Mouse (Mus musculus) lung, postnatal 0 days (tissue): Measurements from ENCODE around the gene Mcm3. TPM values are rescaled to one million over a fixed set of nuclear protein-coding genes. Genes with fewer than 3 reads are reported as not detected.
"Not testable (repeated sequence)": the region's sequence is repeated elsewhere in the genome, so short reads cannot be mapped to it uniquely, and the experiment has no call there.

Source experiments
- ATAC-seq: fragments of 200-750 bp; cut with Nextera tagmentation; 2 replicates; pipeline ENCODE4 v1.8.0; 2017; ENCODE audit warnings: moderate library complexity
- DNase-seq: peaks from one replicate; pipeline ENCODE4 v3.0.0-alpha.2; 2016; ENCODE audit warnings: low spot score
- H3K27ac ChIP-seq: fragments of 300-500 bp; sonication (generic); 2 replicates; pipeline ENCODE4 v1.5.1; 2014; ENCODE audit warnings: antibody characterized with exemption, mild to moderate bottlenecking, low read length, mixed read lengths
- H3K27me3 ChIP-seq: fragments of 300-500 bp; sonication (generic); replicated peaks from 2 replicates; pipeline ENCODE4 v1.6.1; 2014; ENCODE audit warnings: low read length, mixed read lengths; ENCODE audit not compliant: insufficient read depth
- H3K36me3 ChIP-seq: fragments of 300-500 bp; sonication (generic); 2 replicates; pipeline ENCODE4 v1.6.1; 2014; ENCODE audit warnings: low read length, mixed read lengths; ENCODE audit not compliant: insufficient read depth
- H3K4me1 ChIP-seq: fragments of 300-500 bp; sonication (generic); 2 replicates; pipeline ENCODE4 v1.6.1; 2014; ENCODE audit warnings: antibody characterized with exemption, low read depth, low read length, mixed read lengths; ENCODE audit not compliant: insufficient read depth
- H3K4me2 ChIP-seq: fragments of 300-500 bp; sonication (generic); replicated peaks from 2 replicates; pipeline ENCODE4 v1.6.1; 2014; ENCODE audit warnings: low read depth, mild to moderate bottlenecking, low read length, moderate library complexity, mixed read lengths
- H3K4me3 ChIP-seq: fragments of 300-500 bp; sonication (generic); 2 replicates; pipeline ENCODE4 v1.5.1; 2014; ENCODE audit warnings: low read depth, low read length
- H3K9ac ChIP-seq: fragments of 300-500 bp; sonication (generic); replicated peaks from 2 replicates; pipeline ENCODE4 v1.6.1; 2014; ENCODE audit warnings: low read depth, mild to moderate bottlenecking
- H3K9me3 ChIP-seq: fragments of 300-500 bp; sonication (generic); 2 replicates; pipeline ENCODE4 v1.6.1; 2016; ENCODE audit warnings: low read length, mixed read lengths
- CTCF ChIP-seq: IDR thresholded peaks from 2 replicates; pipeline ENCODE4 v1.5.1; 2016; ENCODE audit warnings: antibody characterized with exemption, mild to moderate bottlenecking
- EP300 ChIP-seq: IDR thresholded peaks from 2 replicates; pipeline ENCODE4 v1.6.1; 2016; ENCODE audit warnings: antibody characterized with exemption, mild to moderate bottlenecking, control low read depth
- WGBS: fragments of 180-500 bp; shearing (Covaris S2); extraction: QIAGEN DNeasy Blood & Tissue Kit; methylation state at CpG from one replicate; pipeline ENCODE4 v1.1.7; 2014; 5-methylcytosine and 5-hydroxymethylcytosine counted together
- polyA plus RNA-seq: library from polyadenylated mRNA; unstranded; fragments of >200 nt; fragmentation: Nextera tagmentation; extraction: Ambion mirVana; gene quantifications from 2 replicates; pipeline ENCODE4 v1.2.1, GENCODE M21; 2015

Mcm3 gene
- polyA plus RNA-seq, 1 experiment from 2014 or later = 20.4 TPM

DNA sequence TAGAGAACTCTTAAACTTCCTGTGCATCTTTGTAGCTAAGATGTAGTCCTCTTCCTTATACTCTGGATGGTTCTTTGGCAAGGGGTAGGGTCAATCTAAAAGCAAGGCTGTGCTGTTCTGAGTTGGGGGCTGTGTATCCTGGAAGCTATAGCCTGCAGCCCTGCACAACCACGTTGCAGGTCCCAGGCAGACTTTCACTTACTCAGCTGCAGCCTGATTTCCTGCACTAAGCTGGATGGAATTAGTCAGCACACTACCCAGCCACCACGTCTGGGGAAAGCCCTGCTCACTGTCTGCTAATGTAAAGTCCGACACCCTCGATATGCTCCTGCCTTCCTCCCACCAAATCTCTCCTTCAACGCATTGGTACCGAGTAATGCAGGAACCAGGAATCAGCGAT lies 28.7 kb downstream of the Mcm3 start:
- ATAC-seq = no peak
- no peak for DNase-seq
- Histone ChIP-seq H3K27ac (no peak overlapping the region), H3K9me3 (no peaks in the 10 kb centered on the region), H3K27me3 (no peaks in the 10 kb centered on the region), H3K36me3 (no peaks in the 10 kb centered on the region), H3K4me1 (no peaks in the 10 kb centered on the region), H3K4me3 (no peak overlapping the region), H3K4me2 (no peak overlapping the region), H3K9ac (no peak overlapping the region)
- no peak for TF ChIP-seq CTCF
- TF ChIP-seq EP300 = no peak
- WGBS = 69% methylated on average over 7 of the region's 7 CpGs

GRCm38 (mm10) chr1:20790517-20790916 lies 29.6 kb downstream of the Mcm3 start, which contains the start of gene Il17f:
TSS of gene Il17f (minus strand) at chr1:20790617.
- H3K36me3 ChIP-seq, H3K9me3 ChIP-seq, H3K4me3 ChIP-seq, H3K27ac ChIP-seq, H3K4me2 ChIP-seq, H3K9ac ChIP-seq, H3K27me3 ChIP-seq, H3K4me1 ChIP-seq, ATAC-seq, DNase-seq: not testable (repeated sequence)
- 43% methylated on average over 1 of the region's 1 CpGs for WGBS

GRCm38 (mm10) chr1:20788419-20788818 lies 31.7 kb downstream of the Mcm3 start:
- Histone ChIP-seq H3K36me3 (no peaks in the 10 kb centered on the region), H3K9me3 (no peaks in the 10 kb centered on the region), H3K9ac (no peak overlapping the region), H3K4me3 (no peak overlapping the region), H3K4me2 (no peak overlapping the region), H3K27ac (no peak overlapping the region), H3K4me1 (no peaks in the 10 kb centered on the region), H3K27me3 (no peaks in the 10 kb centered on the region)
- ATAC-seq (no peak), DNase-seq (no peak)
- no peak for TF ChIP-seq EP300
- TF ChIP-seq CTCF = no peak
- WGBS = 46% methylated on average over 10 of the region's 10 CpGs

GRCm38 (mm10) chr1:20787046-20787445 lies 33.1 kb downstream of the Mcm3 start:
- Histone ChIP-seq H3K4me2 (no peak overlapping the region), H3K4me1 (no peaks in the 10 kb centered on the region), H3K4me3 (no peak overlapping the region), H3K9ac (no peak overlapping the region), H3K27me3 (no peaks in the 10 kb centered on the region), H3K27ac (no peak overlapping the region), H3K36me3 (no peaks in the 10 kb centered on the region), H3K9me3 (no peaks in the 10 kb centered on the region)
- no peak for DNase-seq
- ATAC-seq = no peak
- 31% methylated on average over 8 of the region's 8 CpGs for WGBS
- TF ChIP-seq CTCF (no peak), EP300 (no peak)

DNA sequence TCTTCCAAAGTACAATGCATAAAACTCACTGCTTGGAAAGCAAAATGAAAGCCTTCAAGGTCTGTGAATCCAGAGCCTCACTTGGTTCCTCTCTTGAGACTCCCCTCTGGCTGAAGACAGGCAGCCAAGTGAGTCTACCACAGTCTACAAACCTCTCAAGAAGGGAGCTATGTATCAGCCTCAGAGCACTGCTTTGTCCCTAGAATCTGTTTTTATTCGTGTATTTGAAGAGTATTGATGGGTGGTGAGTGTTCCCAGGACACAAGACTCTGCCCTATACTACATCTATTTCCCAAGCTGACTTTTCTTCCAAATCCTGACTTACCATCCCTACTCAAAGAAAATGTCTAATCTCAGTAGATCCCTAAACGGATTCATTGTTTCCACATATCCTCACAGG lies 41.7 kb downstream of the Mcm3 start:
- ATAC-seq (no peak), DNase-seq (no peak)
- no peak overlapping the region for H3K9ac ChIP-seq
- H3K4me3 ChIP-seq = no peak overlapping the region
- no peaks in the 10 kb centered on the region for H3K27me3 ChIP-seq
- H3K9me3 ChIP-seq = no peaks in the 10 kb centered on the region
- no peak for TF ChIP-seq EP300
- TF ChIP-seq CTCF = no peak
- no peak overlapping the region for H3K27ac ChIP-seq
- H3K4me2 ChIP-seq = no peak overlapping the region
- WGBS = 71% methylated on average over 2 of the region's 2 CpGs
- H3K36me3 ChIP-seq = no peaks in the 10 kb centered on the region
- H3K4me1 ChIP-seq = no peaks in the 10 kb centered on the region

DNA sequence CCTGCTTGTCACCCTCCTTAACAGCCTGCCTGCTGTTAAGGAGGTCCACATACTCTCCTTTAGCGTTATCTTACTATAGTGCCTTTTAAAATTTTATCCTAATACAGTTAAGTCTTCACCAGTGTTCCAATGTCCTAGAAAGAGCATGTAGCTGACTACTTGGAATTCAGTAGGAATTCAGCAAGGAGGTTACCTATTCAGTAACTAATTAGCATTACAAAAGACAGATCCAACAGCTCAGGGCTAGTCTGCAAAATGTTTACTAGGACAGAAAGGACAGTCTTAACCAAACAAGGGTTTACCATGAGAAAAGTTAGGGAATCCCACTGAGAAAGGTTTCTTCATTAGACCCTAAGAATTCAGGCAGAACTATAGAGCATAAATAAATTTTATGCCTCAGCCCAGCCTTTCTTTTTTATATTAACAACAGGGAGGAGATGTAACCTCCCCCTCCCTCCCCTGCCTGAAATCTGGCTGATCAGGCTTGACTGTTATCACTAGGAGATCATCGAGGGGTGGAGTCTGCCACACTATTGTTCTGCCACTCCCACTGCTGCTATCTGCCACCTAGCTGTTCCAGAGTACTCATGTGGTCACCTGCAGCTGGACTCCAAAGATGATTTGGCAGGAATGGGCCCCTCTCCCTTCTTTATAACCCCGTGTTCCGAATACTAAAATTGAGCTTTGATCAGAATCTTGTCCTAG lies 45.9 kb downstream of the Mcm3 start:
- ATAC-seq, H3K27ac ChIP-seq, H3K27me3 ChIP-seq, H3K4me2 ChIP-seq, DNase-seq, H3K4me3 ChIP-seq, H3K36me3 ChIP-seq, H3K9ac ChIP-seq, H3K4me1 ChIP-seq, H3K9me3 ChIP-seq: not testable (repeated sequence)
- 79% methylated on average over 4 of the region's 4 CpGs for WGBS

DNA sequence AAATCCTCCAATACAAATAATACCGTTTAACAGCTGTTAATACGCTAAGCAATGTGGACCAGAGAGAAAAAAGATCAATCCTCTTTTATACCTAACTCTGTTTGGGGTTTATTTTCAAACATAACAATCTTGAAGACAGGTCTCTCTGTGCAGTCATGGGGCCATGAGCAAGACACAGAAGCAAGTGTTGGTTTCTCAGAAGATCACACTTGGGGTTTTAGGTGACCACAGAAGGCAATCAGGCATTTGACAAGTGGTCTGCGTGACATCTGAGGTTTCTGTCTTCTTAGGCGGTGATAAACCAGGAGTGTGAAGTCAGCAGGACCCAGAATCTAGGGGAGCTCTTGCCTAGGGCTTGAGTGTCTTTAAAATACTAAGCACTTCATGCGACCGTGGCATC lies 53.6 kb downstream of the Mcm3 start:
- DNase-seq (no peak), ATAC-seq (no peak)
- WGBS = 71% methylated on average over 6 of the region's 6 CpGs
- Histone ChIP-seq H3K36me3 (no peaks in the 10 kb centered on the region), H3K4me2 (no peak overlapping the region), H3K27me3 (no peaks in the 10 kb centered on the region), H3K4me1 (no peaks in the 10 kb centered on the region), H3K9me3 (no peaks in the 10 kb centered on the region), H3K9ac (no peak overlapping the region), H3K27ac (no peak overlapping the region), H3K4me3 (no peak overlapping the region)
- TF ChIP-seq EP300 = no peak
- TF ChIP-seq CTCF = no peak
